Mouse (Mus musculus) B cell, adult 2 months (primary cell): ENCODE data around the gene Phf21b.

Experiments used
- DNase-seq, 2 experiments: peaks; one replicate each; pipeline ENCODE4 v3.0.0; 2022

Phf21b gene

GRCm38 (mm10) chr15:84856006-84856995, at the start of gene Phf21b:
Gene Phf21b (minus strand): TSS chr15:84856049.
- DNase-seq, result peak; percentile 74 to 76

GRCm38 (mm10) chr15:84903843-84904385, 48.1 kb upstream of the Phf21b start:
- DNase-seq, result no peak

GRCm38 (mm10) chr15:84898077-84898476, 42.2 kb upstream of the Phf21b start:
- DNase-seq, result no peak

DNA sequence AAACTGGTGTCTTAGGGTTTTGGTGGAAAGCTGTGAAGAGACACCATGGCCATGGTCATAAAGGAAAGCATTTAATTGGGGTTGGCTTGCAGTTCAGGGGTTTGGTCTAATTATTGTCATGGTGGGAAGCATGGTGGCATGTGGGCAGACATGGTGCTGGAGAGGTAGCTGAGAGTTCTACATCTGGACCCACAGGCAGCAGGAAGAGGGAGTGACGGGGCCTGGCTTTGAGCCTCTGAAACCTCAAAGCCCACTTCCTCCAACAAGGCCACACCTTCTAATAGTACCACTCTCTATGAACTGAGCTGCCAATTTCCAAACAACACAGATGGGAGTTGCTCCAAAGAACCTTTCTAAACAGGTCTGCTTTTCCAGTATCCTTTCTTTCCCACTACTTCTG, 40.8 kb upstream of the Phf21b start:
- peak in 1 of 2 experiments; percentile 3 for DNase-seq

- DNase-seq, result peak in 1 of 2 experiments; percentile 8
Observed at GRCm38 (mm10) chr15:84896216-84896615, 40.4 kb upstream of the Phf21b start.

DNA sequence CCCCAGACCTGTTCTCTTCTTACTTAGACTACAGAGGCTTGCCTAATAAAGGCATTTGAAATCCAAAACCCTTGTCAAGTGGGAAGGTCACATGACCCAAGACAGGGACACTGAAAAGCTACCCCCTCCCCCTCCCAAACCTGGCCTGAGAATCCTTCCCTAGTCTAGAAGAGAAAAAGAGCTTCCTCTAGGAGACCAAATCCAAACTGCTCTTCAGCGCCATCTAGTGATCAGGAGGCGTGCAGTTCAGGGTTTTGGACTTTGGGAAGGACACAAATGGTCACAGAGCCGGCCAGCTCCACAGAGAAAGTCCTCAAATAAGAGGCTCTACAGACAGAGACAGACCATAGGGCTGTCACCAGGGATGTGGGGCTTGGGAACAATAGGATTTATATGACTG, 35.8 kb upstream of the Phf21b start:
- DNase-seq, result peak; percentile 58 to 59

DNA sequence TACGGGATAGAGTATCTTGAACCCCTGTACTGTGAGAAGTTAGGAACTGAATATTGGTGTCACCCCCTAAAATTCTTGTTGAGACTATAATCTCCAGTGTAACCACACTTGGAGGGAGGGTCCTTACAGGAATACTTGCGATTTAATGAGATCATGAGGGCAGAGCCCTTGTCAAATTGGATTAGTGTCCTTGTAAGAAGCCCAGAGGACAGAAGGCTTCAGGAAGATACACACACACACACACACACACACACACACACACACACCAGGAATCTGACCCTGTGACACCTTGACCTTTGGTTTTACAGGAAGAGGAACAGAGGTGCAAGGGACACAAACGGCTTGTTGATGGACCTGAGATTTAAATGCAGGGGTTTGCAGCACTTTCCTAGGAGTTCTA, 35.4 kb upstream of the Phf21b start:
- DNase-seq, result no peak

DNA sequence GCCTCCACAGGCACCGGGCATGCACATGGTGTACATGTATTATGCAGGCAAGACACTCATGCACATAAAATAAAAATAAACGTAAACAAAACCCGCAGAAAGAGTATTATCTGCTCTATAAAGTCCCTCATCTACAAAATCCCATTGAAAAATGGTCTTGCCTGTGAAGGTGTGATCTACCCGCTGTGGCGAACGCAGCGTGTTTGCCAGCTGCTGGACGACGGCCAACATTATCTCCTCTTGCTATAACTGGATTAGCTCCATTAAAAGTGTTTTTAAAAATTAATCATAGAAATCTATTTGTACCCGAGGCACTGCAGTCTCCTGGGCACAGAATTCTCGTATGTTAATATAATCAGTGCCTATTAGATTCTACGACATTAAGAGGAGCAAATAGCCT, 32.2 kb upstream of the Phf21b start:
- no peak for DNase-seq

- DNase-seq, result no peak
Observed at GRCm38 (mm10) chr15:84877029-84877815, 21.4 kb upstream of the Phf21b start.

DNA sequence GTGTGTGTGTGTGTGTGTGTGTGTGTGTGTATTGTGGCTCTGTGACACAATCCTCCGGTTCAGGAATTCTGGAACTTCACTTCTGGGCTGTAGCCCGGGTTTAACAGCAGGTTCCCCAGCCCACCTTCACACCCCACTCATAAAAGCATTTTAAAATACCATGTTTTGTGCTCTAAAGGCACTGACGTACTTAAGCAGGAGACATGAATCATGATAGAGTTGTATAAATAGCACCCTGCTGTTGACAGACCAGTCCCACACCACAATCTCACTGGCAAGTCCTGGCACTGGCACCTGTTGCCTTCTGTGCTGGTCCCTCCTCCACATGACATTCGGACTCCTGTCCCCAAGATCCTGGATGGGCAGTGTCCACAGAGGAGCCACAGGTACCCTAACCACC, 18.0 kb upstream of the Phf21b start:
- no peak for DNase-seq

DNA sequence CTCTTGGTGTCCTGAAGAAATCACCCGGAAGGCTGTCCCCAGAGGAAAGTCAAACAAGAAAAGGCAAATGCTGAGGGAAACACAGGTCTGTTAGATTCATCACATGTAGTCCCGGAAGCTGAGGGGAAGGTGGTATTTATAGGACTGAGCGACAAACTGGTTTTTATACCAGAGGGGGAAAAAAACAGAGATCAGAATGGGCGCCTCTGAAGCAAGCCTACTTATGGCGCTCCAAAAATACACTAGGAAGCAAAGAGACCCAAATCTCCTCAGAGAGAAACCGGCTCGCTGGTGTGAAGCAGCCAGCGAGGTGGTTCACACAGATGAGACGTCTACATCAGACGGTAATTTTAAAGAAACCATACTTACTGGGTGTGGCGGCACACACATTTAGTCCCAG, 17.2 kb upstream of the Phf21b start:
- no peak for DNase-seq

GRCm38 (mm10) chr15:84871802-84872201, 16.0 kb upstream of the Phf21b start:
- DNase-seq, result no peak

- DNase-seq, result no peak
Observed at GRCm38 (mm10) chr15:84861911-84862310, 6.1 kb upstream of the Phf21b start.

GRCm38 (mm10) chr15:84857623-84858022, 1.8 kb upstream of the Phf21b start:
- DNase-seq, result no peak

- DNase-seq, result peak; percentile 33 to 55
Observed at GRCm38 (mm10) chr15:84854921-84855901, 638 bp downstream of the Phf21b start.

DNA sequence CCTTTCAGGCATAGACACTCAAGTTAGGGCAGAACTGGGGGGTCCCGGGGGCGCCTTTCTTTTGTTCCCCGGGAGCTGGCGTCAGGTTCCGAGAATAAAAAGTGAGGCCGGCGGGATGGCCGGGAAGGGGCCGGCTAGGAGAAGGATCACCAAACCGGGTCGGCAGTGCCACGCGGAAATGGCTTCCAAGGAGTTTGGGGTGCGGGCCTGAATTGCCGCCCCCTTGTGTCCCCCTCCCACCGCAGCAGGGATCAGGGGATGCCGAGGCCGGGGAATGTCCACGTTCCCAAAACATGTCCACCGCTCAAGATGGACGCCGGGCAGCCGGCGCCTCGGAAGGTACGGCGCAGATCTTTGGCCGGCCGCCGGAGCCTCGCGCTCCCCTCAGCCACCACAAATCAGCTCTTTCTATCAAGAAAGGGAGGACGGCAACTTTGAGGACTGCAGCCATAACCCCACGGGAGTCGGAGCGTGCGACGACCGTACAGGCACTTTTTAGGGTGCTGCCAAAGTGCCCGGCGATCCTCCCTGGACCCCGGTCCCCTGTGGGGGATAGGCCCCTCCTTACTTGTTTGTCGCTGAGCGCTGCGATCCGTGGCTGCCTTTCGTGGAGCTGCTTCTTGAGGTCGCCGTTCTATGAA, 1.6 kb downstream of the Phf21b start:
- DNase-seq, result peak; percentile 14 to 21

DNA sequence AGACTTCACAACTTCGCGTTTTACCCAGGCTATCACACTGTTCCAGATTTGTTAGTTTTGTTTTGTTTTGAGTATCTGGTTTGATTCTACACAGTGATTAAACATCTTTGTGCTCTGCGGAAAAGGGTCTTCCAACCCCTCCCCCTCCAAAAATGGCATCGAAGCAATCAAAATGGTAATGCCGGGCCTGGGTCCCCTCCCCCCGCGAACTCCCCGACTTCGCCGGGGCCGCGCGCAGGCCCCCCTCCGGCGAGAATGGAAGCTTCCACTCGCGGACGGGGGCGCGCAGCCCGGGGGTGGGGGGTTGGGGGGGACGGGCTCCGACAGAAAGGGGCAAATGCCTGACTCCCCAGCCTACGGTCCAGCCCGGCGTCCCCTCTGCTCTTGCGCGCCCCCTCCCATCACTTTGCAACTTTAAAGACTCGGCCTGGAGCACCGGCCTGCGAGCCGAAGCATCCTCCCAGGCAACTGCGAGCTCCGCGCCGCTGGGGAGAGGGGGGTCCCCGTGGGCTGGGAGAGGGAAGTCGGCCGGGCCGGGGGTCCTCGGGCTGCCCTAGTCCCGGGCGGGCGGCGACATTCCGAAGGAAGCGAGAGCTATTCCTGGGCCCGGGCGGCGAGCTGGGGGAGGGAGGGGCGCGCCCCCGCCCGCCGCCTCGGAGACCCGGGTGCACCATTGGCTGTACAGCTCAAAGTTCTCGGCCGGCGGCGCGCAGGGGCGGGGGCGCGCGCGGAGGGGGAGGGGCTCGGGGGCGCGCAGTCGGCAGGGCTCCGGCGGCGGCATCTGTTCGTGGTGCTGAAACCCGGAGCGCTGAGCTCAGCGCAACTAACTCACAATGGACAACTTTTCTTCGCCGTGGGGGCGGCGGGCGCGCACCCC, 2.4 kb downstream of the Phf21b start:
- peak; percentile 49 to 52 for DNase-seq

DNA sequence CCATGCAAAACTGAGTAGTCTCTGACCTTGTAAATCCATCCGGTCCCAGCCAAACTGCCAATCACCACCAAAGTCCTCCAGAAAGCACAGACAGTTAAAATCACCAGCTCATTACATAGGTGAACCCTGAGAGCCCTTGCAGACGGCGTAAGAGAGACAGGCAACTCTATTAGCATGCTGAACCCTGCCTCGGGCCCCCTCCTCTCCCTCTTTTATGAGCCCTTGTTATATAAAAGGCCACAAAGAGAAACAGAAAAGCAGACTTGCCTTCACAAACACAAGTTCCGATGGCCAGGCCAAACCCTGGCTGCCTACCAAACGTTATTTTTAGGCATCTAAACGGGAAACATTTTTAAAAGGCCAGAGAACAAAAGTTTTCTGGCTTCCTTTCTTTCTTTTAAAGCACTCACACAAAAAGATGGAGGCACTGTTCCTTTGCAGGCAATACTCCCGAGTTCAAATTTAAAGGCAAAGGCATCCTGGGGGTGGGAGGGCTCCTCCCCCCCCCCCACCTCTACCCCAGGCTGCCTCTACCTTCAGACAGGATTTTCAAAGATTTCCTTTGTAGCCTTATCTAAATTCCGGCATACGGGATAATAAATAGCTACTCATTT, 3.3 kb downstream of the Phf21b start:
- no peak for DNase-seq

GRCm38 (mm10) chr15:84850321-84850720, 5.5 kb downstream of the Phf21b start:
- peak; percentile 15 to 21 for DNase-seq

- DNase-seq, result no peak
Observed at GRCm38 (mm10) chr15:84846216-84846615, 9.6 kb downstream of the Phf21b start.
